Mouse (Mus musculus) liver, postnatal 0 days (tissue): ENCODE data around the gene Ankrd35. TPM values are rescaled to one million over a fixed set of nuclear protein-coding genes. Genes with fewer than 3 reads are reported as not detected.
A peak's percentile ranks its signal among the peaks of the same experiment; 100 is the strongest.
"Not testable (repeated sequence)": the region's sequence is repeated elsewhere in the genome, so short reads cannot be mapped to it uniquely, and the experiment has no call there.

Source experiments
- ATAC-seq: fragments of 200-750 bp; cut with Nextera tagmentation; 2 replicates; pipeline ENCODE4 v1.8.0; 2017; ENCODE audit warnings: mild to moderate bottlenecking, moderate library complexity
- DNase-seq: peaks from one replicate; pipeline ENCODE4 v3.0.0-alpha.2; 2016
- H3K27ac ChIP-seq: fragments of 300-500 bp; sonication (generic); 2 replicates; pipeline ENCODE4 v1.5.1; 2014; ENCODE audit warnings: antibody characterized with exemption, moderate library complexity, mild to moderate bottlenecking, low read depth
- H3K27me3 ChIP-seq: fragments of 300-500 bp; sonication (generic); 2 replicates; pipeline ENCODE4 v1.6.1; 2014; ENCODE audit warnings: low read length, control low read depth, mixed read lengths; ENCODE audit not compliant: insufficient read depth
- H3K36me3 ChIP-seq: fragments of 300-500 bp; sonication (generic); replicated peaks from 2 replicates; pipeline ENCODE4 v1.6.1; 2014; ENCODE audit warnings: mild to moderate bottlenecking, control low read depth, low read length, moderate library complexity, mixed read lengths; ENCODE audit not compliant: insufficient read depth
- H3K4me1 ChIP-seq: fragments of 300-500 bp; sonication (generic); 2 replicates; pipeline ENCODE4 v1.6.1; 2014; ENCODE audit warnings: antibody characterized with exemption, mild to moderate bottlenecking, control low read depth; ENCODE audit not compliant: insufficient read depth
- H3K4me2 ChIP-seq: fragments of 300-500 bp; sonication (generic); 2 replicates; pipeline ENCODE4 v1.6.1; 2014; ENCODE audit warnings: low read depth, mild to moderate bottlenecking, low read length, moderate library complexity, mixed read lengths
- H3K4me3 ChIP-seq: fragments of 300-500 bp; sonication (generic); 2 replicates; pipeline ENCODE4 v1.5.1; 2014; ENCODE audit warnings: low read depth, low read length
- H3K9ac ChIP-seq: fragments of 300-500 bp; sonication (generic); replicated peaks from 2 replicates; pipeline ENCODE4 v1.6.1; 2014; ENCODE audit warnings: mild to moderate bottlenecking, moderate library complexity
- H3K9me3 ChIP-seq: fragments of 300-500 bp; sonication (generic); 2 replicates; pipeline ENCODE4 v1.6.1; 2016; ENCODE audit warnings: mild to moderate bottlenecking, control low read depth, low read length, mixed read lengths
- CTCF ChIP-seq: sonication (generic); IDR thresholded peaks from 2 replicates; pipeline ENCODE4 v1.5.1; 2016; ENCODE audit warnings: antibody characterized with exemption, low read depth
- EP300 ChIP-seq: IDR thresholded peaks from 2 replicates; pipeline ENCODE4 v1.6.1; 2016; ENCODE audit warnings: antibody characterized with exemption, low read depth, mild to moderate bottlenecking
- WGBS: fragments of 180-500 bp; shearing (Covaris S2); extraction: QIAGEN DNeasy Blood & Tissue Kit; methylation state at CpG from one replicate; pipeline ENCODE4 v1.1.7; 2014; ENCODE audit not compliant: insufficient replicate concordance; 5-methylcytosine and 5-hydroxymethylcytosine counted together
- polyA plus RNA-seq: library from polyadenylated mRNA; unstranded; fragments of >200 nt; fragmentation: Nextera tagmentation; extraction: Ambion mirVana; gene quantifications from 2 replicates; pipeline ENCODE4 v1.2.1, GENCODE M21; 2015

The Ankrd35 gene
- polyA plus RNA-seq, 1 experiment from 2014 or later: 0.45 TPM

GRCm38 (mm10) chr3:96737013-96737740 is 67.2 kb downstream of the Ankrd35 start:
- no peaks in the 10 kb centered on the region for H3K9me3 ChIP-seq
- no peak overlapping the region for H3K4me3 ChIP-seq
- WGBS: 48% methylated on average over 1 of the region's 1 CpGs
- no peak for TF ChIP-seq CTCF
- no peak for TF ChIP-seq EP300
- H3K4me2 ChIP-seq: no peak overlapping the region
- ATAC-seq: no peak
- H3K27ac ChIP-seq: no peak overlapping the region
- no peak overlapping the region for H3K9ac ChIP-seq
- peaks cover 18% of the 10 kb centered on the region for H3K4me1 ChIP-seq
- no peak for DNase-seq
- no peaks in the 10 kb centered on the region for H3K36me3 ChIP-seq
- H3K27me3 ChIP-seq: no peaks in the 10 kb centered on the region

GRCm38 (mm10) chr3:96737995-96738394 is 68.1 kb downstream of the Ankrd35 start:
- H3K4me1 ChIP-seq: peaks cover 18% of the 10 kb centered on the region
- H3K27ac ChIP-seq: no peak overlapping the region
- H3K9ac ChIP-seq: no peak overlapping the region
- no peak for DNase-seq
- TF ChIP-seq CTCF (peak; percentile 34; the same call in 1 of the 2 replicates), EP300 (no peak)
- H3K36me3 ChIP-seq: no peaks in the 10 kb centered on the region
- H3K27me3 ChIP-seq: no peaks in the 10 kb centered on the region
- no peak for ATAC-seq
- H3K4me2 ChIP-seq: no peak overlapping the region
- H3K4me3 ChIP-seq: no peak overlapping the region
- WGBS: 81% methylated on average over 1 of the region's 1 CpGs
- no peaks in the 10 kb centered on the region for H3K9me3 ChIP-seq

- not testable (repeated sequence) for H3K4me2 ChIP-seq, H3K9me3 ChIP-seq, DNase-seq, H3K27me3 ChIP-seq, H3K9ac ChIP-seq, ATAC-seq, H3K27ac ChIP-seq, H3K4me3 ChIP-seq, H3K36me3 ChIP-seq
- TF ChIP-seq CTCF: peak; percentile 10; the same call in 1 of the 2 replicates
- peaks cover 11% of the 10 kb centered on the region for H3K4me1 ChIP-seq
Measured at GRCm38 (mm10) chr3:96740279-96740678, 70.3 kb downstream of the Ankrd35 start.

Other genes starting within 250 kb of the Ankrd35 start
- gene BC107364, start 217.8 kb upstream of the Ankrd35 start, polyA plus RNA-seq: not detected in 2 replicates
- 19.2 and 21.8 TPM in 2 replicates for gene Hfe2, start 145.0 kb upstream of the Ankrd35 start, polyA plus RNA-seq
- 65.3 and 72.4 TPM in 2 replicates for gene Txnip, start 112.2 kb upstream of the Ankrd35 start, polyA plus RNA-seq
- gene Gm16253, start 93.1 kb upstream of the Ankrd35 start, polyA plus RNA-seq: not detected in 2 replicates
- 12.9 and 14.7 TPM in 2 replicates for gene Polr3gl, start 76.0 kb upstream of the Ankrd35 start, polyA plus RNA-seq
- gene Ankrd34a, start 73.5 kb upstream of the Ankrd35 start, polyA plus RNA-seq: not detected in 2 replicates
- 0.45 and 0.54 TPM in 2 replicates for gene Lix1l, start 69.0 kb upstream of the Ankrd35 start, polyA plus RNA-seq
- gene Rbm8a, start 40.2 kb upstream of the Ankrd35 start, polyA plus RNA-seq: 54.6 and 56.5 TPM in 2 replicates
- gene Pex11b, start 34.8 kb upstream of the Ankrd35 start, polyA plus RNA-seq: 24.1 and 24.4 TPM in 2 replicates
- gene Gm42957, start 34.7 kb upstream of the Ankrd35 start, polyA plus RNA-seq: not detected in 2 replicates
- gene Itga10, start 24.5 kb upstream of the Ankrd35 start, polyA plus RNA-seq: 0.05 and 0.07 TPM in 2 replicates
- 4.6 and 5.2 TPM in 2 replicates for gene Pias3, start 26.3 kb downstream of the Ankrd35 start, polyA plus RNA-seq
- gene Nudt17, start 38.4 kb downstream of the Ankrd35 start, polyA plus RNA-seq: 0.29 and 0.38 TPM in 2 replicates
- gene Polr3c, start 57.5 kb downstream of the Ankrd35 start, polyA plus RNA-seq: 10.4 and 11.6 TPM in 2 replicates
- 28.6 and 29.7 TPM in 2 replicates for gene Rnf115, start 57.5 kb downstream of the Ankrd35 start, polyA plus RNA-seq
- gene Pdzk1, start 159.2 kb downstream of the Ankrd35 start, polyA plus RNA-seq: 49.4 and 57.7 TPM in 2 replicates
- 0.78 and 0.89 TPM in 2 replicates for gene Cd160, start 159.2 kb downstream of the Ankrd35 start, polyA plus RNA-seq
- 1.4 TPM in 2 replicates for gene Gja5, start 234.6 kb downstream of the Ankrd35 start, polyA plus RNA-seq
- 20.0 and 21.1 TPM in 2 replicates for gene Gpr89, start 235.2 kb downstream of the Ankrd35 start, polyA plus RNA-seq